Mouse (Mus musculus): ENCODE measurements at regions not wholly inside any gene's neighbourhood (a gene's known extent, or its start where the extent isn't known, plus 50 kb on each side); places are given as distances from the start of the nearest gene placed in this dataset.

DNA sequence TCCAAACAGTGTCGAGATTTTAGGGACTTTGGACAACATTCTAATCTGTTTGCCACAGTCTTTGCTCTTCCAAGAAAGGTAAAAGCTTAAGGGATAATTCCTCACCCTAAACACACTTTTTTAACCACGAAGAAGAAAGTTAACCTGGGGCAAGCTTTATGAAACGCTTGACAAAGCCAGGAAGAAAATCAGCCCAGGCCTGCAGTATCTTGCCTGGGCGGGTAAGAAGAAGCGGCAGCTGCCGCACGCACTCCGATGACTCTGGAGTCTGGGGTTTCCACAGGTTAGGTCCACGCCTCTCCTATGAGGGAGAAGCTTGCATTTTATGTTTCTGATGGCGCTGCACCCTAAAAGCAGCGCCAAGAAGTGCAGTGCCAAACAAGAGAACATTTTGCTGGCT, 383.2 kb downstream of the Wdr11 start:
- no peaks in the 10 kb centered on the region for H3K27me3 ChIP-seq (ENCODE audit: control insufficient read depth, insufficient read depth, low read length)
- WGBS = 82% methylated on average over 11 of the region's 11 CpGs
- no peak for ATAC-seq (ENCODE audit: insufficient number of reproducible peaks, low FRiP score, low TSS enrichment, low read depth)
- no peaks in the 10 kb centered on the region for H3K36me3 ChIP-seq (ENCODE audit: control insufficient read depth, insufficient read depth, low read length)
- DNase-seq (ENCODE audit: low spot score) = no peak
- H3K9me3 ChIP-seq (ENCODE audit: control insufficient read depth, low read length) = no peaks in the 10 kb centered on the region
- no peak overlapping the region for H3K9ac ChIP-seq (ENCODE audit: low read length)
- no peak overlapping the region for H3K4me3 ChIP-seq (ENCODE audit: low read depth, low read length)
- H3K4me2 ChIP-seq (ENCODE audit: low read depth, severe bottlenecking) = no peak overlapping the region
- no peaks in the 10 kb centered on the region for H3K4me1 ChIP-seq (ENCODE audit: control insufficient read depth, insufficient read depth, low read length)
- H3K27ac ChIP-seq (replicated peaks; ENCODE audit: low read depth, low read length) = no peak overlapping the region

DNA sequence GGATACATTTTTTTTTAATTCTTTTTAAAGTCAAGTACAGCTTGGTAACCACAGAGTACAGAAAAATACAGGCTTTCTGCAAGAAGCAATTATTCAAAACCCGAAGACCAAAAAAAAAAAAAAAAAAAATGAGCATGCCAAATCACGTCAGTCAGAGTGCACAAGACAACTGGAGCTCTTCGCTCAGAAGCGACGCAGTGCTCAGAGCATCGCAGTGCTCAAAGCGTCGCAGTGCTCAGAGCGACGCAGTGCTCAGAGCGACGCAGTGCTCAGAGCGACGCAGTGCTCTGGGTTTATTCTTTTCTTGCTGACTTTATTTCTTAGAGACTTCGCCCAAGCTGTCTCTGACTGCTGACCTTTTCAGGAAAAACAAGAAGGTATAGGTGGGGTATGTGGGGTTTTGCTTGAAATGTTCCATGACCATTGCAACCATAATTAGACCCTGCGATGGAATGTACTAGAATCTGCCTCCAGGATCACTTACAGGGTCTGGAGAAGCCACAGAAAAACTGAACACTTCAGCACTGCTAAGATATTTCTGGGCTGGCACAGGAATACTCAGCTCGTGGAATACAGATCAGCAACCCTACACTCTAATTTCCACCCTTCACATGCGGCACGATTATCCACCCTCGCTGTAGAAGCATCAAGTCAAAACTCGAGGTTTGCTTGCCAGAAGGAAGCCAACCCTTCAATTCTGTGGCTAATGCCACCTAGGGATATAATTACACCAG, 384.3 kb downstream of the Wdr11 start:
- no peak overlapping the region for H3K4me2 ChIP-seq (ENCODE audit: low read depth, severe bottlenecking)
- H3K27me3 ChIP-seq (ENCODE audit: control insufficient read depth, insufficient read depth, low read length) = no peaks in the 10 kb centered on the region
- no peak overlapping the region for H3K9ac ChIP-seq (ENCODE audit: low read length)
- H3K9me3 ChIP-seq (ENCODE audit: control insufficient read depth, low read length) = no peaks in the 10 kb centered on the region
- no peak for ATAC-seq (ENCODE audit: insufficient number of reproducible peaks, low FRiP score, low TSS enrichment, low read depth)
- 90% methylated on average over 21 of the region's 21 CpGs for WGBS
- H3K4me3 ChIP-seq (ENCODE audit: low read depth, low read length) = no peak overlapping the region
- H3K27ac ChIP-seq (replicated peaks; ENCODE audit: low read depth, low read length) = no peak overlapping the region
- H3K4me1 ChIP-seq (ENCODE audit: control insufficient read depth, insufficient read depth, low read length) = no peaks in the 10 kb centered on the region
- no peak for DNase-seq (ENCODE audit: low spot score)
- no peaks in the 10 kb centered on the region for H3K36me3 ChIP-seq (ENCODE audit: control insufficient read depth, insufficient read depth, low read length)

DNA sequence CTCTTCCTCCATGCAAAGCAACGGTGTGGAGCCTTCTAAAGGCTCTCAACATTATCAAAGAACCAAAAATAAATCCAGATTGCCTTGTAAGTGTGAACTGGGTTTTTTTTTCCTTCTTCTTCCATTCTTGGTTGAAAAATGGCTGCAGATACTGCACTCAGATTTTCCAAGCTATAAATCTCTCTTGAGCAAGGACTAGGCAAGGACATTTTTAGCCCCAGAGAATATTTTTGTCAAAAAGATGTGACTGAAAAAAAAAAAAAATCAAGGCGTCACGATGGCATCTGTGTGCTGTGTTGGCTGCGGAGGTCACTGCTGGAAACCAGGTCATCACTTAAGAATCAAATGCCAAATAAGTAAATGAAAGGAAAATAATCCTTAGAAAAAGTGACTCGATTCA, 386.9 kb downstream of the Wdr11 start:
- H3K4me3 ChIP-seq (ENCODE audit: low read depth, low read length) = no peak overlapping the region
- no peaks in the 10 kb centered on the region for H3K9me3 ChIP-seq (ENCODE audit: control insufficient read depth, low read length)
- DNase-seq (ENCODE audit: low spot score) (no peak), ATAC-seq (ENCODE audit: insufficient number of reproducible peaks, low FRiP score, low TSS enrichment, low read depth) (no peak)
- 83% methylated on average over 5 of the region's 5 CpGs for WGBS
- H3K9ac ChIP-seq (ENCODE audit: low read length) = no peak overlapping the region
- H3K27me3 ChIP-seq (ENCODE audit: control insufficient read depth, insufficient read depth, low read length) = no peaks in the 10 kb centered on the region
- no peak overlapping the region for H3K27ac ChIP-seq (replicated peaks; ENCODE audit: low read depth, low read length)
- H3K4me1 ChIP-seq (ENCODE audit: control insufficient read depth, insufficient read depth, low read length) = no peaks in the 10 kb centered on the region
- no peaks in the 10 kb centered on the region for H3K36me3 ChIP-seq (ENCODE audit: control insufficient read depth, insufficient read depth, low read length)
- no peak overlapping the region for H3K4me2 ChIP-seq (ENCODE audit: low read depth, severe bottlenecking)

- WGBS = 69% methylated on average over 6 of the region's 6 CpGs
- no peak for ATAC-seq (ENCODE audit: insufficient number of reproducible peaks, low FRiP score, low TSS enrichment, low read depth)
- Histone ChIP-seq H3K9ac (ENCODE audit: low read length) (no peak overlapping the region), H3K4me1 (ENCODE audit: control insufficient read depth, insufficient read depth, low read length) (no peaks in the 10 kb centered on the region), H3K36me3 (ENCODE audit: control insufficient read depth, insufficient read depth, low read length) (no peaks in the 10 kb centered on the region), H3K27ac (replicated peaks; ENCODE audit: low read depth, low read length) (no peak overlapping the region), H3K4me2 (ENCODE audit: low read depth, severe bottlenecking) (no peak overlapping the region), H3K9me3 (ENCODE audit: control insufficient read depth, low read length) (no peaks in the 10 kb centered on the region), H3K4me3 (ENCODE audit: low read depth, low read length) (no peak overlapping the region), H3K27me3 (ENCODE audit: control insufficient read depth, insufficient read depth, low read length) (no peaks in the 10 kb centered on the region)
- DNase-seq (ENCODE audit: low spot score) = no peak
Measured at GRCm38 (mm10) chr7:129979337-129979736, 387.7 kb downstream of the Wdr11 start.

GRCm38 (mm10) chr7:129980501-129980900, 388.8 kb downstream of the Wdr11 start:
- Histone ChIP-seq H3K9me3 (ENCODE audit: control insufficient read depth, low read length) (no peaks in the 10 kb centered on the region), H3K27me3 (ENCODE audit: control insufficient read depth, insufficient read depth, low read length) (no peaks in the 10 kb centered on the region), H3K9ac (ENCODE audit: low read length) (no peak overlapping the region), H3K27ac (replicated peaks; ENCODE audit: low read depth, low read length) (no peak overlapping the region), H3K36me3 (ENCODE audit: control insufficient read depth, insufficient read depth, low read length) (no peaks in the 10 kb centered on the region), H3K4me3 (ENCODE audit: low read depth, low read length) (no peak overlapping the region), H3K4me1 (ENCODE audit: control insufficient read depth, insufficient read depth, low read length) (peaks cover 2% of the 10 kb centered on the region; the same call in 1 of the 2 replicates), H3K4me2 (ENCODE audit: low read depth, severe bottlenecking) (no peak overlapping the region)
- ATAC-seq (ENCODE audit: insufficient number of reproducible peaks, low FRiP score, low TSS enrichment, low read depth) (no peak), DNase-seq (ENCODE audit: low spot score) (no peak)
- WGBS = 86% methylated on average over 1 of the region's 1 CpGs

- H3K4me1 ChIP-seq (ENCODE audit: control insufficient read depth, insufficient read depth, low read length) = peaks cover 9% of the 10 kb centered on the region
- no peak for ATAC-seq (ENCODE audit: insufficient number of reproducible peaks, low FRiP score, low TSS enrichment, low read depth)
- no peak overlapping the region for H3K27ac ChIP-seq (replicated peaks; ENCODE audit: low read depth, low read length)
- no peak overlapping the region for H3K4me3 ChIP-seq (ENCODE audit: low read depth, low read length)
- WGBS = 69% methylated on average over 5 of the region's 5 CpGs
- no peak overlapping the region for H3K9ac ChIP-seq (ENCODE audit: low read length)
- H3K36me3 ChIP-seq (ENCODE audit: control insufficient read depth, insufficient read depth, low read length) = no peaks in the 10 kb centered on the region
- H3K27me3 ChIP-seq (ENCODE audit: control insufficient read depth, insufficient read depth, low read length) = no peaks in the 10 kb centered on the region
- H3K4me2 ChIP-seq (ENCODE audit: low read depth, severe bottlenecking) = no peak overlapping the region
- no peak for DNase-seq (ENCODE audit: low spot score)
- no peaks in the 10 kb centered on the region for H3K9me3 ChIP-seq (ENCODE audit: control insufficient read depth, low read length)
Measured at GRCm38 (mm10) chr7:129982411-129982810, 390.7 kb downstream of the Wdr11 start.

DNA sequence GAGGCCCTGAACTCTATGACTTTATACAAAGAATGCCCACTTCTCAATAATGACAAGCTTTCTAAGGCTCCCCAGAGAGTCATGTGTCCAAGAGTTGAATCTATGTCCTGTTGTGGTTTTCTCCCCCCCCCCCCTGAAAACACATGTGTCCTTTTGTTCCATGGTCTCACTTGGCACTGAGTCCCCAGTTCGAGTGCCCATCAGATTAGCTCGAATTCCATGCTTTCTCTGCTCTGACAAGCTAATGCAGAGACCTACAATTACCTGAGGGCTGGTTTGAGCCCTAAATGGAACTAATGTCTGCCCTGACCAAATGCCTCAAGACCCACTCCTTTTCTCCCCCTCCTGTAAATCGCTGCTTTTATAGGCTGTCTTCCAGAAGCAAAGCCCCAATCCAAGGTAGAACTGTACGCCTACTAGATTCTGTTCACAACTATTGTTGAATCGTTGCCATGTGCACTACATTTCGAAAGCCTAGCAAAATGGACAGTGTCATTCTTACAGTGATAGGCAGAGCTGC, 392.0 kb downstream of the Wdr11 start:
- ATAC-seq (ENCODE audit: insufficient number of reproducible peaks, low FRiP score, low TSS enrichment, low read depth) (no peak), DNase-seq (ENCODE audit: low spot score) (no peak)
- Histone ChIP-seq H3K4me2 (ENCODE audit: low read depth, severe bottlenecking) (no peak overlapping the region), H3K9me3 (ENCODE audit: control insufficient read depth, low read length) (no peaks in the 10 kb centered on the region), H3K4me1 (ENCODE audit: control insufficient read depth, insufficient read depth, low read length) (peaks cover 12% of the 10 kb centered on the region), H3K27me3 (ENCODE audit: control insufficient read depth, insufficient read depth, low read length) (no peaks in the 10 kb centered on the region), H3K27ac (replicated peaks; ENCODE audit: low read depth, low read length) (no peak overlapping the region), H3K9ac (ENCODE audit: low read length) (no peak overlapping the region), H3K4me3 (ENCODE audit: low read depth, low read length) (no peak overlapping the region), H3K36me3 (ENCODE audit: control insufficient read depth, insufficient read depth, low read length) (no peaks in the 10 kb centered on the region)
- 91% methylated on average over 6 of the region's 6 CpGs for WGBS

GRCm38 (mm10) chr7:129984367-129984766, 392.7 kb downstream of the Wdr11 start:
- DNase-seq (ENCODE audit: low spot score) = no peak
- Histone ChIP-seq H3K4me2 (ENCODE audit: low read depth, severe bottlenecking) (no peak overlapping the region), H3K27me3 (ENCODE audit: control insufficient read depth, insufficient read depth, low read length) (no peaks in the 10 kb centered on the region), H3K4me3 (ENCODE audit: low read depth, low read length) (no peak overlapping the region), H3K4me1 (ENCODE audit: control insufficient read depth, insufficient read depth, low read length) (peaks cover 12% of the 10 kb centered on the region), H3K9ac (ENCODE audit: low read length) (no peak overlapping the region), H3K27ac (replicated peaks; ENCODE audit: low read depth, low read length) (no peak overlapping the region), H3K9me3 (ENCODE audit: control insufficient read depth, low read length) (no peaks in the 10 kb centered on the region), H3K36me3 (ENCODE audit: control insufficient read depth, insufficient read depth, low read length) (no peaks in the 10 kb centered on the region)
- ATAC-seq (ENCODE audit: insufficient number of reproducible peaks, low FRiP score, low TSS enrichment, low read depth) = no peak
- 83% methylated on average over 9 of the region's 9 CpGs for WGBS
